In genomic region chr17:33487211-33487610, GRCm38 (mm10) we compare ENCODE assay signal across 21 mouse cellular contexts. TPM values are rescaled to one million over a fixed set of nuclear protein-coding genes. Genes with fewer than 3 reads are reported as not detected.
DNase-seq lines count a peak whose midpoint lies in the region; ATAC-seq and TF ChIP-seq lines count a peak whose summit lies in the region.
"Had no signal": no experiment of that assay in that cellular context is flagged by ENCODE, and none has a peak within 500 bp of the region (broad histone marks: within the 10 kb centered on the region; RNA-seq: fewer than 3 reads in every experiment).

No protein-coding gene starts in this region.

- H3K4me2 ChIP-seq in forebrain, embryonic 14.5 days (ENCODE audit: low read length): no peak overlapping the region
- H3K4me2 ChIP-seq in lung, embryonic 16.5 days (ENCODE audit: low read depth, low read length): no peak overlapping the region
- H3K4me2 ChIP-seq: embryonic facial prominence, embryonic 12.5 days; forebrain, embryonic 13.5 days; heart, embryonic 13.5 days; hindbrain, embryonic 14.5 days had no signal

- peak; percentile 56 to 59 for DNase-seq in cerebellum, postnatal 10 days
- DNase-seq in cerebellum, postnatal 4 days (ENCODE audit: low spot score in 2 of 2): no peak
- DNase-seq in forebrain, embryonic 14.5 days (ENCODE audit: low spot score): peak; percentile 7
- no peak for DNase-seq in forebrain, embryonic 10.5 days (ENCODE audit: extremely low spot score, low spot score)
- no peak for DNase-seq in lung, adult 2 months
- DNase-seq: adrenal gland, adult 8-10 months; kidney, adult 18-20 months had no signal

- H3K36me3 ChIP-seq in forebrain, embryonic 14.5 days (ENCODE audit: control insufficient read depth, insufficient read depth, low read length): no peaks in the 10 kb centered on the region
- no peaks in the 10 kb centered on the region for H3K36me3 ChIP-seq in forebrain, embryonic 10.5 days (replicated peaks)
- no peaks in the 10 kb centered on the region for H3K36me3 ChIP-seq in lung, embryonic 16.5 days (ENCODE audit: control insufficient read depth, insufficient read depth, low read length)
- H3K36me3 ChIP-seq: embryonic facial prominence, embryonic 12.5 days; heart, embryonic 13.5 days had no signal

- no peak for TF ChIP-seq POLR2A in lung, adult 2 months (IDR thresholded peaks at IDR 0.05; ENCODE audit: borderline replicate concordance, extremely low read depth, low read depth, low read length)

- no peak for ATAC-seq in forebrain, embryonic 14.5 days
- no peak for ATAC-seq in lung, embryonic 16.5 days (ENCODE audit: low read depth)
- ATAC-seq: activated CD4-positive, CD25-positive, alpha-beta regulatory T cell, adult 4 months; forebrain, embryonic 13.5 days; forebrain, postnatal 0 days; hindbrain, postnatal 0 days; inflammation-experienced regulatory T-cells, adult 6 months; intestine, embryonic 16.5 days had no signal

- no peaks in the 10 kb centered on the region for H3K9me3 ChIP-seq in forebrain, embryonic 14.5 days (replicated peaks; ENCODE audit: control insufficient read depth, low read length)
- H3K9me3 ChIP-seq in forebrain, embryonic 10.5 days: 0 out of 2 replicates have a peak, but pooled peaks cover 3% of the 10 kb centered on the region
- H3K9me3 ChIP-seq in lung, embryonic 16.5 days (ENCODE audit: control insufficient read depth, low read length): no peaks in the 10 kb centered on the region
- H3K9me3 ChIP-seq: embryonic facial prominence, embryonic 12.5 days; forebrain, embryonic 13.5 days; heart, embryonic 13.5 days had no signal

- no peak overlapping the region for H3K9ac ChIP-seq in forebrain, embryonic 14.5 days (ENCODE audit: low read length)
- no peak overlapping the region for H3K9ac ChIP-seq in lung, embryonic 16.5 days (ENCODE audit: low read length)
- H3K9ac ChIP-seq: embryonic facial prominence, embryonic 12.5 days; forebrain, embryonic 13.5 days; forebrain, postnatal 0 days; heart, embryonic 13.5 days; hindbrain, embryonic 14.5 days had no signal

- TF ChIP-seq CTCF in lung, adult 2 months (IDR thresholded peaks at IDR 0.05; ENCODE audit: insufficient read depth, low read length): no peak

- H3K4me1 ChIP-seq in forebrain, embryonic 14.5 days (ENCODE audit: control insufficient read depth, insufficient read depth, low read length): no peaks in the 10 kb centered on the region
- H3K4me1 ChIP-seq in forebrain, embryonic 10.5 days: no peaks in the 10 kb centered on the region
- H3K4me1 ChIP-seq in lung, embryonic 16.5 days (replicated peaks; ENCODE audit: control insufficient read depth, insufficient read depth, low read length): peaks cover 8% of the 10 kb centered on the region; the same call in 1 of the 2 replicates
- H3K4me1 ChIP-seq in lung, adult 2 months (ENCODE audit: control insufficient read depth, insufficient read depth, low read length): no peaks in the 10 kb centered on the region
- H3K4me1 ChIP-seq: embryonic facial prominence, embryonic 12.5 days; heart, embryonic 13.5 days had no signal

- H3K4me3 ChIP-seq in forebrain, embryonic 14.5 days (ENCODE audit: low read depth, low read length): no peak overlapping the region
- no peak overlapping the region for H3K4me3 ChIP-seq in forebrain, embryonic 10.5 days
- H3K4me3 ChIP-seq in lung, embryonic 16.5 days (ENCODE audit: low read length): no peak overlapping the region
- no peak overlapping the region for H3K4me3 ChIP-seq in lung, adult 2 months (replicated peaks; ENCODE audit: extremely low read depth, low read depth, low read length)
- H3K4me3 ChIP-seq: embryonic facial prominence, embryonic 12.5 days; erythroblast, embryonic 14.5 days; forebrain, embryonic 13.5 days; gastrocnemius, adult 2 months; heart, embryonic 13.5 days had no signal

- 78% methylated on average over 2 of the region's 2 CpGs for WGBS in forebrain, embryonic 14.5 days
- 79% methylated on average over 2 of the region's 2 CpGs for WGBS in forebrain, embryonic 10.5 days
- 73% methylated on average over 2 of the region's 2 CpGs for WGBS in lung, embryonic 16.5 days
- 66% methylated on average over 2 of the region's 2 CpGs for WGBS in lung, adult 2 months

- no peaks in the 10 kb centered on the region for H3K27me3 ChIP-seq in forebrain, embryonic 14.5 days (replicated peaks; ENCODE audit: control insufficient read depth, insufficient read depth, low read length)
- H3K27me3 ChIP-seq in forebrain, embryonic 10.5 days (ENCODE audit: poor library complexity, severe bottlenecking): no peaks in the 10 kb centered on the region
- H3K27me3 ChIP-seq in lung, embryonic 16.5 days (ENCODE audit: control insufficient read depth, insufficient read depth, low read depth, low read length): no peaks in the 10 kb centered on the region
- H3K27me3 ChIP-seq: embryonic facial prominence, embryonic 12.5 days; forebrain, embryonic 13.5 days; heart, embryonic 13.5 days had no signal

- no peak overlapping the region for H3K27ac ChIP-seq in forebrain, embryonic 14.5 days (ENCODE audit: low read depth, low read length)
- no peak overlapping the region for H3K27ac ChIP-seq in forebrain, embryonic 10.5 days
- 0 out of 2 replicates have a peak overlapping the region, but pooled peaks have one; percentile 14 for H3K27ac ChIP-seq in lung, embryonic 16.5 days (ENCODE audit: low read length)
- H3K27ac ChIP-seq: embryonic facial prominence, embryonic 12.5 days; forebrain, embryonic 13.5 days; gastrocnemius, adult 2 months; heart, embryonic 13.5 days; hindbrain, embryonic 14.5 days; hindbrain, postnatal 0 days had no signal

RNA-seq across cellular contexts. Expression of gene Adamts10, which starts 36.8 kb away (rescaled TPM):
- polyA plus RNA-seq in forebrain, embryonic 14.5 days (2014; fragmentation: Nextera tagmentation; extraction: Ambion mirVana): 20.6 and 28.0 TPM in 2 replicates
- polyA plus RNA-seq in forebrain, embryonic 10.5 days (2016; fragmentation: Nextera tagmentation; extraction: Ambion mirVana): 42.6 and 47.3 TPM in 2 replicates
- 153 and 157 TPM in 2 replicates for polyA plus RNA-seq in lung, embryonic 16.5 days (2015; fragmentation: Nextera tagmentation; extraction: Ambion mirVana)
- 252 and 259 TPM in 2 replicates for polyA plus RNA-seq in lung, adult 2 months (2012; rRNA removed)

RNA-seq across cellular contexts. Expression of gene Actl9, which starts 54.5 kb away (rescaled TPM):
- polyA plus RNA-seq in forebrain, embryonic 14.5 days (2014; fragmentation: Nextera tagmentation; extraction: Ambion mirVana): not detected in 2 replicates
- not detected in 2 replicates for polyA plus RNA-seq in forebrain, embryonic 10.5 days (2016; fragmentation: Nextera tagmentation; extraction: Ambion mirVana)
- not detected in 2 replicates for polyA plus RNA-seq in lung, embryonic 16.5 days (2015; fragmentation: Nextera tagmentation; extraction: Ambion mirVana)
- 0.08 and 0.13 TPM in 2 replicates for polyA plus RNA-seq in lung, adult 2 months (2012; rRNA removed)
- polyA plus RNA-seq: activated CD4-positive, CD25-positive, alpha-beta regulatory T cell, adult 4 months; embryonic facial prominence, embryonic 12.5 days; erythroblast, embryonic 14.5 days; forebrain, embryonic 13.5 days; forebrain, postnatal 0 days; heart, embryonic 13.5 days; heart, embryonic 16.5 days; hindbrain, embryonic 11.5 days; hindbrain, embryonic 14.5 days; hindbrain, postnatal 0 days; inflammation-experienced regulatory T-cells, adult 6 months; intestine, embryonic 16.5 days had no signal

Comparison
In these comparisons a context has a peak if more than half of its experiments do, and no peak if none do; other contexts are left out.
1. DNase-seq: peak in cerebellum, postnatal 10 days (2 of 2) and forebrain, embryonic 14.5 days (single experiment); none in cerebellum, postnatal 4 days (0 of 2), forebrain, embryonic 10.5 days (single experiment) and lung, adult 2 months (single experiment).